Mouse (Mus musculus): ENCODE data around the gene Scn10a. TPM values are rescaled to one million over a fixed set of nuclear protein-coding genes. Genes with fewer than 3 reads are reported as not detected.

Gene Scn10a
- 0.31 TPM in 1 of 2 replicates, not detected in the other for polyA plus RNA-seq (2014; fragmentation: Nextera tagmentation; extraction: Ambion mirVana)

- Histone ChIP-seq H3K4me1 (replicated peaks; ENCODE audit: control insufficient read depth, insufficient read depth, low read length) (no peaks in the 10 kb centered on the region), H3K27ac (no peak within 1 kb of the TSS), H3K4me3 (replicated peaks; ENCODE audit: low read length) (no peak within 1 kb of the TSS), H3K27me3 (ENCODE audit: control insufficient read depth, insufficient read depth, low read length) (no peaks in the 10 kb centered on the region), H3K4me2 (replicated peaks) (no peak within 1 kb of the TSS), H3K9me3 (ENCODE audit: control insufficient read depth, low read length) (no peaks in the 10 kb centered on the region), H3K9ac (no peak within 1 kb of the TSS), H3K36me3 (replicated peaks; ENCODE audit: control insufficient read depth, insufficient read depth) (no peaks in the 10 kb centered on the region)
- DNase-seq (ENCODE audit: low spot score) (no peak), ATAC-seq (ENCODE audit: low FRiP score) (no peak)
- WGBS = 79% methylated on average over 11 of the region's 11 CpGs
Observed at GRCm38 (mm10) chr9:119719222-119719621, at the start of gene Scn10a. Gene Scn10a (minus strand): TSS chr9:119719322.

GRCm38 (mm10) chr9:119768585-119768984 lies 49.5 kb upstream of the Scn10a start:
- 43% methylated on average over 7 of the region's 7 CpGs for WGBS
- DNase-seq (ENCODE audit: low spot score) = no peak

GRCm38 (mm10) chr9:119760226-119760625 lies 41.1 kb upstream of the Scn10a start:
- no peak for DNase-seq (ENCODE audit: low spot score)
- Histone ChIP-seq H3K27me3 (ENCODE audit: control insufficient read depth, insufficient read depth, low read length) (no peaks in the 10 kb centered on the region), H3K4me1 (replicated peaks; ENCODE audit: control insufficient read depth, insufficient read depth, low read length) (no peaks in the 10 kb centered on the region), H3K4me3 (replicated peaks; ENCODE audit: low read length) (no peak overlapping the region), H3K9me3 (ENCODE audit: control insufficient read depth, low read length) (no peaks in the 10 kb centered on the region), H3K4me2 (replicated peaks) (no peak overlapping the region), H3K36me3 (replicated peaks; ENCODE audit: control insufficient read depth, insufficient read depth) (no peaks in the 10 kb centered on the region), H3K27ac (no peak overlapping the region), H3K9ac (no peak overlapping the region)
- ATAC-seq (ENCODE audit: low FRiP score) = no peak
- WGBS = 89% methylated on average over 3 of the region's 3 CpGs

More at GRCm38 (mm10) chr9:119768585-119768984, 49.5 kb upstream of the Scn10a start:
- Histone ChIP-seq H3K27ac (no peak overlapping the region), H3K36me3 (replicated peaks; ENCODE audit: control insufficient read depth, insufficient read depth) (no peaks in the 10 kb centered on the region), H3K9ac (no peak overlapping the region), H3K27me3 (ENCODE audit: control insufficient read depth, insufficient read depth, low read length) (no peaks in the 10 kb centered on the region), H3K9me3 (ENCODE audit: control insufficient read depth, low read length) (no peaks in the 10 kb centered on the region), H3K4me1 (replicated peaks; ENCODE audit: control insufficient read depth, insufficient read depth, low read length) (no peaks in the 10 kb centered on the region), H3K4me3 (replicated peaks; ENCODE audit: low read length) (no peak overlapping the region), H3K4me2 (replicated peaks) (no peak overlapping the region)
- ATAC-seq (ENCODE audit: low FRiP score) = no peak

GRCm38 (mm10) chr9:119759457-119759856 lies 40.3 kb upstream of the Scn10a start:
- H3K9me3 ChIP-seq (ENCODE audit: control insufficient read depth, low read length) = no peaks in the 10 kb centered on the region
- no peak overlapping the region for H3K4me3 ChIP-seq (replicated peaks; ENCODE audit: low read length)
- no peaks in the 10 kb centered on the region for H3K36me3 ChIP-seq (replicated peaks; ENCODE audit: control insufficient read depth, insufficient read depth)
- no peak for ATAC-seq (ENCODE audit: low FRiP score)
- WGBS = 87% methylated on average over 1 of the region's 1 CpGs
- no peak overlapping the region for H3K27ac ChIP-seq
- H3K4me2 ChIP-seq (replicated peaks) = no peak overlapping the region
- no peak overlapping the region for H3K9ac ChIP-seq
- no peaks in the 10 kb centered on the region for H3K27me3 ChIP-seq (ENCODE audit: control insufficient read depth, insufficient read depth, low read length)
- no peak for DNase-seq (ENCODE audit: low spot score)
- no peaks in the 10 kb centered on the region for H3K4me1 ChIP-seq (replicated peaks; ENCODE audit: control insufficient read depth, insufficient read depth, low read length)

- Histone ChIP-seq H3K4me2 (replicated peaks) (no peak overlapping the region), H3K9me3 (ENCODE audit: control insufficient read depth, low read length) (0 out of 2 replicates have a peak, but pooled peaks cover 11% of the 10 kb centered on the region), H3K9ac (no peak overlapping the region), H3K4me3 (replicated peaks; ENCODE audit: low read length) (no peak overlapping the region), H3K4me1 (replicated peaks; ENCODE audit: control insufficient read depth, insufficient read depth, low read length) (no peaks in the 10 kb centered on the region), H3K27me3 (ENCODE audit: control insufficient read depth, insufficient read depth, low read length) (no peaks in the 10 kb centered on the region), H3K27ac (no peak overlapping the region), H3K36me3 (replicated peaks; ENCODE audit: control insufficient read depth, insufficient read depth) (no peaks in the 10 kb centered on the region)
- 18% methylated on average over 5 of the region's 5 CpGs for whole genome bisulfite sequencing
- ATAC-seq (ENCODE audit: low FRiP score) = peak; percentile 51; the same call in 1 of the 2 replicates
- peak; percentile 81 for DNase-seq (ENCODE audit: low spot score)
Observed at GRCm38 (mm10) chr9:119751507-119751906, 32.4 kb upstream of the Scn10a start.

- no peak overlapping the region for H3K4me3 ChIP-seq (replicated peaks; ENCODE audit: low read length)
- H3K4me2 ChIP-seq (replicated peaks) = no peak overlapping the region
- DNase-seq (ENCODE audit: low spot score) (no peak), ATAC-seq (ENCODE audit: low FRiP score) (no peak)
- H3K9me3 ChIP-seq (ENCODE audit: control insufficient read depth, low read length) = 0 out of 2 replicates have a peak, but pooled peaks cover 11% of the 10 kb centered on the region
- H3K27ac ChIP-seq = no peak overlapping the region
- no peaks in the 10 kb centered on the region for H3K27me3 ChIP-seq (ENCODE audit: control insufficient read depth, insufficient read depth, low read length)
- H3K36me3 ChIP-seq (replicated peaks; ENCODE audit: control insufficient read depth, insufficient read depth) = no peaks in the 10 kb centered on the region
- no peaks in the 10 kb centered on the region for H3K4me1 ChIP-seq (replicated peaks; ENCODE audit: control insufficient read depth, insufficient read depth, low read length)
- 80% methylated on average over 9 of the region's 9 CpGs for WGBS
- no peak overlapping the region for H3K9ac ChIP-seq
Observed at GRCm38 (mm10) chr9:119749112-119749511, 30.0 kb upstream of the Scn10a start.

GRCm38 (mm10) chr9:119743900-119744299 lies 24.8 kb upstream of the Scn10a start:
- H3K4me2 ChIP-seq (replicated peaks) = no peak overlapping the region
- no peaks in the 10 kb centered on the region for H3K4me1 ChIP-seq (replicated peaks; ENCODE audit: control insufficient read depth, insufficient read depth, low read length)
- ATAC-seq (ENCODE audit: low FRiP score) = no peak
- H3K9me3 ChIP-seq (ENCODE audit: control insufficient read depth, low read length) = 0 out of 2 replicates have a peak, but pooled peaks cover 11% of the 10 kb centered on the region
- WGBS = 92% methylated on average over 4 of the region's 4 CpGs
- H3K9ac ChIP-seq = no peak overlapping the region
- H3K27ac ChIP-seq = no peak overlapping the region
- no peak for DNase-seq (ENCODE audit: low spot score)
- no peak overlapping the region for H3K4me3 ChIP-seq (replicated peaks; ENCODE audit: low read length)
- H3K27me3 ChIP-seq (ENCODE audit: control insufficient read depth, insufficient read depth, low read length) = no peaks in the 10 kb centered on the region
- H3K36me3 ChIP-seq (replicated peaks; ENCODE audit: control insufficient read depth, insufficient read depth) = no peaks in the 10 kb centered on the region

GRCm38 (mm10) chr9:119743312-119743711 lies 24.2 kb upstream of the Scn10a start:
- no peak for DNase-seq (ENCODE audit: low spot score)
- H3K9me3 ChIP-seq (ENCODE audit: control insufficient read depth, low read length) = 0 out of 2 replicates have a peak, but pooled peaks cover 11% of the 10 kb centered on the region
- H3K4me3 ChIP-seq (replicated peaks; ENCODE audit: low read length) = no peak overlapping the region

GRCm38 (mm10) chr9:119741101-119741786 lies 22.1 kb upstream of the Scn10a start:
- ATAC-seq (ENCODE audit: low FRiP score) (no peak), DNase-seq (ENCODE audit: low spot score) (no peak)
- WGBS = 53% methylated on average over 5 of the region's 5 CpGs
- Histone ChIP-seq H3K9ac (no peak overlapping the region), H3K4me1 (replicated peaks; ENCODE audit: control insufficient read depth, insufficient read depth, low read length) (no peaks in the 10 kb centered on the region), H3K36me3 (replicated peaks; ENCODE audit: control insufficient read depth, insufficient read depth) (no peaks in the 10 kb centered on the region), H3K27me3 (ENCODE audit: control insufficient read depth, insufficient read depth, low read length) (no peaks in the 10 kb centered on the region), H3K27ac (no peak overlapping the region), H3K9me3 (ENCODE audit: control insufficient read depth, low read length) (no peaks in the 10 kb centered on the region), H3K4me3 (replicated peaks; ENCODE audit: low read length) (no peak overlapping the region), H3K4me2 (replicated peaks) (no peak overlapping the region)

More at GRCm38 (mm10) chr9:119743312-119743711, 24.2 kb upstream of the Scn10a start:
- Histone ChIP-seq H3K9ac (no peak overlapping the region), H3K4me1 (replicated peaks; ENCODE audit: control insufficient read depth, insufficient read depth, low read length) (no peaks in the 10 kb centered on the region), H3K36me3 (replicated peaks; ENCODE audit: control insufficient read depth, insufficient read depth) (no peaks in the 10 kb centered on the region), H3K27me3 (ENCODE audit: control insufficient read depth, insufficient read depth, low read length) (no peaks in the 10 kb centered on the region), H3K27ac (no peak overlapping the region), H3K4me2 (replicated peaks) (no peak overlapping the region)
- ATAC-seq (ENCODE audit: low FRiP score) = no peak
- 88% methylated on average over 3 of the region's 3 CpGs for WGBS
